Mouse (Mus musculus) liver, embryonic 16.5 days (tissue): ENCODE data around the gene Tfe3. TPM values are rescaled to one million over a fixed set of nuclear protein-coding genes. Genes with fewer than 3 reads are reported as not detected.
"Not testable (repeated sequence)": the region's sequence is repeated elsewhere in the genome, so short reads cannot be mapped to it uniquely, and the experiment has no call there.

Experiments
- ATAC-seq: fragments of 200-750 bp; cut with Nextera tagmentation; 2 replicates; pipeline ENCODE4 v1.8.0; 2017; ENCODE audit warnings: low read depth, mild to moderate bottlenecking, moderate number of reproducible peaks, moderate library complexity
- H3K27ac ChIP-seq: fragments of 300-500 bp; sonication (generic); 2 replicates; pipeline ENCODE4 v1.5.1; 2014; ENCODE audit warnings: mild to moderate bottlenecking, low read length
- H3K27me3 ChIP-seq: fragments of 300-500 bp; sonication (generic); 2 replicates; pipeline ENCODE4 v1.6.1; 2014; ENCODE audit warnings: low read depth, low read length, mixed read lengths; ENCODE audit not compliant: control insufficient read depth, insufficient read depth
- H3K36me3 ChIP-seq: fragments of 300-500 bp; sonication (generic); 2 replicates; pipeline ENCODE4 v1.6.1; 2014; ENCODE audit warnings: mild to moderate bottlenecking; ENCODE audit not compliant: control insufficient read depth, insufficient read depth
- H3K4me1 ChIP-seq: fragments of 300-500 bp; sonication (generic); 2 replicates; pipeline ENCODE4 v1.6.1; 2014; ENCODE audit warnings: low read depth, low read length, mixed read lengths; ENCODE audit not compliant: control insufficient read depth
- H3K4me2 ChIP-seq: fragments of 300-500 bp; sonication (generic); 2 replicates; pipeline ENCODE4 v1.6.1; 2014; ENCODE audit warnings: low read depth, low read length, mixed read lengths
- H3K4me3 ChIP-seq: fragments of 300-500 bp; sonication (generic); 2 replicates; pipeline ENCODE4 v1.5.1; 2014; ENCODE audit warnings: low read depth, mild to moderate bottlenecking, low read length
- H3K9ac ChIP-seq: fragments of 300-500 bp; sonication (generic); 2 replicates; pipeline ENCODE4 v1.6.1; 2014; ENCODE audit warnings: low read depth, low read length
- H3K9me3 ChIP-seq: fragments of 300-500 bp; sonication (generic); replicated peaks from 2 replicates; pipeline ENCODE4 v1.6.1; 2016; ENCODE audit warnings: low read length; ENCODE audit not compliant: control insufficient read depth
- WGBS: fragments of 180-500 bp; shearing (Covaris S2); extraction: QIAGEN DNeasy Blood & Tissue Kit; methylation state at CpG from one replicate; pipeline ENCODE4 v1.1.7; 2014; ENCODE audit not compliant: insufficient replicate concordance; 5-methylcytosine and 5-hydroxymethylcytosine counted together
- polyA plus RNA-seq: library from polyadenylated mRNA; unstranded; fragments of >200 nt; fragmentation: Nextera tagmentation; extraction: Ambion mirVana; gene quantifications from 2 replicates; pipeline ENCODE4 v1.2.1, GENCODE M21; 2015

Tfe3 gene
- 9.5 and 11.4 TPM in 2 replicates for polyA plus RNA-seq

- H3K4me3 ChIP-seq, result peak within 1 kb of the TSS; percentile 74
- peak within 1 kb of the TSS; percentile 82 for H3K27ac ChIP-seq
- no peaks in the 10 kb centered on the region for H3K27me3 ChIP-seq
- H3K9ac ChIP-seq, result peak within 1 kb of the TSS; percentile 76
- ATAC-seq, result peak; percentile 94
- H3K4me2 ChIP-seq, result peak within 1 kb of the TSS; percentile 77
- no peaks in the 10 kb centered on the region; the same call in 1 of the 2 replicates for H3K9me3 ChIP-seq
- 12% methylated on average over 36 of the region's 38 CpGs for WGBS
- H3K4me1 ChIP-seq, result peaks cover 22% of the 10 kb centered on the region
- H3K36me3 ChIP-seq, result no peaks in the 10 kb centered on the region
These were observed at the start of gene Tfe3 for GRCm38 (mm10) chrX:7762137-7762920. Gene Tfe3, plus strand, starts transcription at chrX:7762560.

GRCm38 (mm10) chrX:7713764-7714134 lies 48.6 kb upstream of the Tfe3 start:
- H3K9me3 ChIP-seq, H3K27ac ChIP-seq, H3K27me3 ChIP-seq, H3K4me1 ChIP-seq, H3K36me3 ChIP-seq: not testable (repeated sequence)
- Histone ChIP-seq H3K4me3 (peak overlapping the region; percentile 51), H3K9ac (0 out of 2 replicates have a peak overlapping the region, but pooled peaks have one; percentile 31), H3K4me2 (peak overlapping the region; percentile 64)
- peak; percentile 8; the same call in 1 of the 2 replicates for ATAC-seq
- WGBS, result 20% methylated on average over 6 of the region's 12 CpGs

DNA sequence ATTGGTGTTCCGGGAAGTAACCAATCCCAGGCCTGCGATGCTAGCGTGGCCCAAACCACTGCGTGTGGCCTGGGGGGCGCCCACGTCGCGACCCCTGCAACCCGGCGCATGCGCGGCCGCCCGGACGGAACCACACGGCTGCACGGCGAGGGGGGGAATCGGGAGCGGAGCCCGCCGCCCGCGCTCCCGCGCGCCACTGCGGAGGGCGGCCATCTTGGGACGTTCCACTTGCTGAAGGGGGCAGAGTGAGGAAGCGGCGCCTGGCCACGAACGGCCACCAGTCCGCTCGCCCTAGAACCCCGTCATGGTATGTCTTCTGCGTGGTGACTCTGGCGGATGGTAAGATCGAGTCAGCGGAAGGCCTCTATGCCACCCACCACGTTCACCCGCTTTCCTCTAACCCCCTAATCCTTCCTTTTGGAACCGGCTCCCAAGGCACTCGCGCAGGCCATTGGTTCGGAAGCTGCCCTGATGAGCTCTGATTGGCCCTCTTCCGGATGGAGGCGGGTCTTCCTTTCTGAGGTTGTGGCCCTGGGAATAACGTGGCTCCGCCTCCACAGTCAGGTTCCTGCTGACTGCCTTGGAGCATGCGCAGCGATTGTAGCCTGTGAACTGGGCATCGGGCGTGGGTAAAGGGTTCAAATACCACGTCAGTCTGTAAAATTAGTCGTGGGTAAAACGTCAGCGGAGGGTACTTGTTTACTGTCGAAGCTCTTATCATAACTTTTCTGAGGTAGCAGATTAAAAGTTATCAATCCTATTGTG lies 48.0 kb upstream of the Tfe3 start, which contains the start of gene Wdr45:
Gene Wdr45 (plus strand): TSS at position 199 of the 765 bp plus-strand sequence.
- not testable (repeated sequence) for H3K36me3 ChIP-seq, H3K27ac ChIP-seq, H3K4me1 ChIP-seq, H3K9me3 ChIP-seq, H3K27me3 ChIP-seq
- Histone ChIP-seq H3K4me2 (peak within 1 kb of the TSS; percentile 64), H3K9ac (0 out of 2 replicates have a peak within 1 kb of the TSS, but pooled peaks have one; percentile 31), H3K4me3 (peak within 1 kb of the TSS; percentile 51)
- 14% methylated on average over 34 of the region's 60 CpGs for WGBS
- peak; percentile 94 for ATAC-seq

GRCm38 (mm10) chrX:7716058-7716457 lies 46.3 kb upstream of the Tfe3 start:
- WGBS, result 35% methylated on average over 1 of the region's 1 CpGs
- H3K4me2 ChIP-seq, H3K9me3 ChIP-seq, H3K9ac ChIP-seq, H3K4me3 ChIP-seq, H3K27me3 ChIP-seq, H3K27ac ChIP-seq, ATAC-seq, H3K4me1 ChIP-seq, H3K36me3 ChIP-seq: not testable (repeated sequence)

- H3K9ac ChIP-seq, result peak within 1 kb of the TSS; percentile 72
- peak; percentile 93 for ATAC-seq
- peak within 1 kb of the TSS; percentile 64 for H3K4me2 ChIP-seq
- H3K9me3 ChIP-seq, result no peaks in the 10 kb centered on the region
- peak within 1 kb of the TSS; percentile 89 for H3K27ac ChIP-seq
- peak within 1 kb of the TSS; percentile 71 for H3K4me3 ChIP-seq
- peaks cover 3% of the 10 kb centered on the region; the same call in 1 of the 2 replicates for H3K36me3 ChIP-seq
- no peaks in the 10 kb centered on the region for H3K27me3 ChIP-seq
- peaks cover 4% of the 10 kb centered on the region; the same call in 1 of the 2 replicates for H3K4me1 ChIP-seq
- WGBS, result 21% methylated on average over 22 of the region's 22 CpGs
These were observed 40.7 kb upstream of the Tfe3 start, which contains the start of gene Gm45208 for GRCm38 (mm10) chrX:7721514-7722281. Gene Gm45208, plus strand, starts transcription at chrX:7722245.

GRCm38 (mm10) chrX:7722282-7722611 lies 40.1 kb upstream of the Tfe3 start:
- H3K9me3 ChIP-seq, result no peaks in the 10 kb centered on the region
- H3K9ac ChIP-seq, result peak overlapping the region; percentile 72
- peak overlapping the region; percentile 64 for H3K4me2 ChIP-seq
- no peak; the same call in 1 of the 2 replicates for ATAC-seq
- H3K4me1 ChIP-seq, result peaks cover 4% of the 10 kb centered on the region; the same call in 1 of the 2 replicates
- no peaks in the 10 kb centered on the region for H3K27me3 ChIP-seq
- H3K27ac ChIP-seq, result peak overlapping the region; percentile 89
- 18% methylated on average over 11 of the region's 11 CpGs for WGBS
- H3K36me3 ChIP-seq, result peaks cover 6% of the 10 kb centered on the region; the same call in 1 of the 2 replicates
- H3K4me3 ChIP-seq, result peak overlapping the region; percentile 71

GRCm38 (mm10) chrX:7722691-7723090 lies 39.7 kb upstream of the Tfe3 start:
- Histone ChIP-seq H3K4me2 (peak overlapping the region; percentile 64), H3K4me1 (peaks cover 4% of the 10 kb centered on the region; the same call in 1 of the 2 replicates), H3K9ac (peak overlapping the region; percentile 72), H3K9me3 (no peaks in the 10 kb centered on the region), H3K27ac (peak overlapping the region; percentile 89), H3K4me3 (peak overlapping the region; percentile 71), H3K36me3 (peaks cover 6% of the 10 kb centered on the region; the same call in 1 of the 2 replicates), H3K27me3 (no peaks in the 10 kb centered on the region)
- no peak for ATAC-seq
- 13% methylated on average over 4 of the region's 4 CpGs for WGBS

GRCm38 (mm10) chrX:7724135-7724534 lies 38.2 kb upstream of the Tfe3 start:
- Histone ChIP-seq H3K4me3 (no peak overlapping the region), H3K27ac (no peak overlapping the region), H3K9ac (no peak overlapping the region), H3K4me2 (no peak overlapping the region), H3K27me3 (no peaks in the 10 kb centered on the region), H3K36me3 (peaks cover 6% of the 10 kb centered on the region; the same call in 1 of the 2 replicates), H3K9me3 (no peaks in the 10 kb centered on the region), H3K4me1 (peaks cover 4% of the 10 kb centered on the region; the same call in 1 of the 2 replicates)
- no peak for ATAC-seq
- 73% methylated on average over 7 of the region's 7 CpGs for WGBS
